Mouse (Mus musculus) erythroid progenitor cell, adult 5-6 weeks (primary cell): ENCODE results near the gene Uts2. TPM values are rescaled to one million over a fixed set of nuclear protein-coding genes. Genes with fewer than 3 reads are reported as not detected.
"Not testable (repeated sequence)": the region's sequence is repeated elsewhere in the genome, so short reads cannot be mapped to it uniquely, and the experiment has no call there.

ENCODE experiments used
- ATAC-seq: replicated peaks from 2 replicates; pipeline ENCODE4 v1.8.0; 2016; ENCODE audit warnings: moderate number of reproducible peaks, mild to moderate bottlenecking, moderate TSS enrichment, inconsistent platforms; ENCODE audit not compliant: poor library complexity, low FRiP score, severe bottlenecking
- total RNA-seq, 2 experiments: library from RNA; stranded (forward) in 1 of 2; stranded (reverse) in 1 of 2; fragments of 150-400 nt in 1 of 2; fragments of 186-747, 209-891 nt in 1 of 2; gene quantifications; 2 replicates each; pipeline versions ENCODE4 v1.2.3 to v1.2.4; 2015 to 2017; ENCODE audit warnings: low replicate concordance in 2 of 2

Uts2 gene
- total RNA-seq, 2 experiments from 2014 or later, result not detected

DNA sequence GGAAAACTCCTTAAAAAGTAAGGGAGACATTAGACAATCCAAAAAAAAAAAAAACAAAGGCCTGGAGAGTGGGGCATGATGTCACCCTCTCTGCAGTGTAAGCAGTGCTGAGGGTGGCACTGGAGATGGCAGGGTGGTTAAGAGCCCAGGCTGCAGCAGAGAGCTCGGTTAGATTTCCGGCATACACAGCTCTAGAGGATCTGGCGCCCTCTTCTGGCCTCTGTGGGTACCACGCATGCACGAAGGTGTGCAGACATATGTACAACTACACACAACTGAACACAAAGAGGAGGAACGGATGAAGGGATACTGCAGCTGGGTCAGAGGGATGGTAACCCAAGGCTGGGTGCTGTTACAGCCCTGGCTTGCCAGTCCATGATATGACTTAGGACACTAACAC is 10.0 kb downstream of the Uts2 start:
- peak; percentile 64; the same call in 1 of the 2 replicates for ATAC-seq

- ATAC-seq, result no peak
Observed at GRCm38 (mm10) chr4:151010316-151010715, 13.4 kb downstream of the Uts2 start.

DNA sequence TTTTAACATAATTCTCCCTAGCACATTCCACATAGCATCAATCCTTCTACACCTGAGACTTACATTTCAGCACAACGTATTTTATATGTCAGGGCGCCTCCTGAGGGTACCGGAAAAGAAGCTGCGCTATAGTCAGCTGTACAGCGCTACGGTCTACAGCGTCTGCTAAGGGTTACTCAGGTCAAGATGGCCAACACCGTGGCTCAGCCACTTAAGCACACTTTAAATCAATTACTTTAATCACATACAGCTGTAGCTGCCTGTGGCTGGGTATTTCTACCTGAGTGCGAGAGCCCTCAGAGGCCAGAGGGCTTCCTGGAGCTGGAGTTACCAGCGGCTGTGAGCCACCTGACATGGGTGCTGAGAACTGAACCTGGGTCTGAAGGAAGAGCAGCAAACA is 19.0 kb downstream of the Uts2 start:
- ATAC-seq, result no peak

- not testable (repeated sequence) for ATAC-seq
Observed at GRCm38 (mm10) chr4:151017356-151017755, 20.5 kb downstream of the Uts2 start.

DNA sequence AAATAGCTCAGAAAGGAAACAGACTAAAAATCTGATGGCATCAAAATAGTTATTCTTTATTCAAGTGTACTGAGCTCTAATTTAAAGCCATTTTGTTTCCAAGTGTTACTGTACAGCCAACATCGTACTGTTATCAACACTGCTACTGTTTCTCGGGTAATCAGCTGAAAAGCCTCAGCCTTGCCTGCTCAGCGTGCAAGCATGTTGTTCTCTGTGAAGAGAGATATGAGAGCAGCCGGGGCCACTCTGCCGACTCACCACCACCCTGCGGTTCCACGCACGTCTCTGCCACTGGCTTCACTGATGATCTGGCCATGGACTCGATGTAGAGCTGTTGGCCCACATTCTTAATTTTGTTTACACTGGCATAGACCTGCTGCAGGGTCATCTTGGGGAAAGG is 27.3 kb downstream of the Uts2 start:
- no peak for ATAC-seq

DNA sequence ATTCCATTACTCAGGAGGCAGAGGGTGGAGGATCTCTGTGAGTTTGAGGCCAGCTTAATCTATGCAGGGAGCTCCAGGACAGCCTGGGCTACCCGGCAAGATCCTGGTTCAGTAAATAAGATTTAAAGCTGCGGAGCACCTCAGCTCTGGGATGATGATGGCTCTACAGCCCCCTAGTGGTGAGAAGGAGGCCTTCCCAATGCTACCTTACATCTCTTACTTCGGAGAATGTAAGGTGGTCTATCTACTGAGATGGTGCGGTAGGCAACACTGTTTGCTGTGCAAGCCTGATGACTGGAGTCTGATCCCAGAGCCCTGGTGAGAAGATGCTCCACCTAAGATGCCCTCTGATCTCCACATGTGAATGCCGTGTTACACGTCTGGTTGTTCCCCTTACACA is 30.1 kb downstream of the Uts2 start:
- ATAC-seq, result 0 out of 2 replicates have a peak, but pooled peaks have one; percentile 58

- ATAC-seq, result no peak
Observed at GRCm38 (mm10) chr4:151036521-151036920, 39.6 kb downstream of the Uts2 start.

DNA sequence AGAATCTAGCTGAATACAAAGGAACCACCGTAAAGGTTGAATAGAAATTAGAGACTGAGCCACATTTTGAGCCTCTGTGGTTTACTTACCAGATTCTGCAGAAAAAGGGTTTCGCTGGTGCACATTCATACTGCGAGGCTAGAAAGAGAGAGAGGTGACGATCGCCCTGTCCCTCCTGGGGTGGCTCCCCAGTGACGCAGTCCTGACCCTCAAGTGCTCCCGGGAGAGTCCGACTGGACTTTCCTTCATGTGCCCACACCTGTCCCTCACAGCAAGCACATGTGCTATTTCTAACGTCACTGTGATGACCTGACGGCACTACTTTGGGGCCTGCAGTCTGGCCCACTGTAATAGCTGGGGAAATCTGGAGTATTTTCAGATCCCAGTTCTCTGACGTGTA is 40.9 kb downstream of the Uts2 start:
- ATAC-seq, result no peak

DNA sequence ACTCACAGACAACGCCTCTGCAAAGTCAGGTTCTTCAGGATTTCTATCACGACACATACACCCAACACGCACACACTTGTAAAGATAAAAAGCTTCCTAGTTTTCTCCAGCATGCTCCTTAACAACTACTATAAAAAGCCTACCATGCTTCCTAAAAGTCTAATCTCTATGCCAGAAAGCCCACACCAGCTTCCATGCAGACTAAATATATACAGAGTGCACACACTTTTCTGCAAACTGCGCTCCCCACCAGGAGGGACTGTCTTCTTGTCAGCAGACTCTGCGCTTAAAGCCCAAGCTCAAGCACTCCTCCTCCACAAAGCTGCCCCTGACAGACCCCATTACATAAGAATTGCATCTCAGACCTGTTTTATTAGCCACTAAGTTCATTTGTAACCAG is 44.6 kb downstream of the Uts2 start:
- no peak for ATAC-seq

DNA sequence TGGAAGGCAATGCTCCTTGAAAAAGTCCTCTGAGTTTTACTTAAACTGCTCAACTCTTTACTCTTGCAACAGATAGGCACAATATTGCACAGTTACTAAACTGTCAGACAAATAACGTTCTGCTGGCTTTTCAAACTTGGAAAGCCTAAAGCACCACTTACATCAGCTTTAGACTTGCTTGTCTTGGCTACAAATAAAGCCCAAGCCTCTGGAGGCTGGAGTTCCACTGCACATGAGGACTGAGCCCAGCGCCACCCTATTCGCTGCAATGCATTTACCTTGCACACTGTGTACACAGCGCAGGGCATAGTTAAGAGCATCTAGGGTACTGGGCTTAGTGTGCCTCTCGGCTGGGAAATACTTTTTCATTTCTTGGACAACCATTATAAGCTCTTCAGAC is 46.4 kb downstream of the Uts2 start:
- no peak for ATAC-seq

GRCm38 (mm10) chr4:151044037-151044943 is 47.4 kb downstream of the Uts2 start, which contains the start of gene Per3:
Gene Per3, minus strand, starts transcription at chr4:151044665.
- ATAC-seq, result peak; percentile 97

DNA sequence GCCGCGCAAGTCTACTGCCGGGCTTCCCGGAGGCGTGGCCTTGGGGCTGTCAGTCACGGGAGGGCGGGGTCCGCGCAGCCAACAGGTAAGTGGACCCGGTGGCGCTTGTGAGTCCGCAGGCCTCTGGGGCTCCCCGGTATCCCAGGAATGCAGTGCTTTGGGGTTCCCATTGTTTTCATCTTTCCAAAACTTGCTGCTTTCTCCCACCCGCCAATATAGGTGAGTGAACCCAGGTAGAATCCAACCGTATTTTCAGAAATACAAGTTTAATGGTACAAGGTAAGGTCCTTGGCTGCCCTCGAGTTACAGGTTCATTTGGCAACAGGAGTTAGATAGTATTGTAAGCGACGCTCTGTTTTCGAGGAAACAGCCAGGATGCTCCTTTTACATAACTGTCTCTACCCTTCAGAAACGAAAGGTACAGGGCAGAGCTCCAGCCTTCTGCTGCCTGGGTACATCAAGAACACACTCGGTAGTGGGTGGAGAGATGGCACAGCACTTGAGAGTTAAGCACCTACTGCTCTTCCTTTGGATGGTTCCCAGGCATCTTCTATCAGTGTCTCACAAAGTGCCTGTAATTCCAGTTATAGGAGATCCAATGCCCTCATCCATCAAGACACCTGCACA is 48.2 kb downstream of the Uts2 start:
- peak; percentile 92 for ATAC-seq

DNA sequence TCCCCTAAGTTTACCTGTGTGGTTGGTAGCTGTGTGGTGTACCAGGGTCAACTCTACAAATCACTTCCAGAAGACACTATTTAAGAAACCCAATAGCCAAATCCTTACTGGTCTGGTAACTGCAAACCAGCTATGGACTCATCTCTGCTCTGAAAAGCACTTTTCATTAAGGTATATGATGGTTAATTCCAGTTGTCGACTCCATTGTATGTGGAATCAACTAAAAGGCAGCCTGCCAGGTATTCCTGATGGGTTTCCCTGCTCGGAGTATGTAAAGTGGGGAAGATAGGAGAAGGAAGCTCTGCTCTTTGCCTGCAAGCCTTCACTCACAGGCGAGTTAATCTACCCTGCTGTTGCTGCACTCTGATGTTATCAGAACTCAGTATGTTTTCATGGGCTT is 49.6 kb downstream of the Uts2 start:
- no peak for ATAC-seq

DNA sequence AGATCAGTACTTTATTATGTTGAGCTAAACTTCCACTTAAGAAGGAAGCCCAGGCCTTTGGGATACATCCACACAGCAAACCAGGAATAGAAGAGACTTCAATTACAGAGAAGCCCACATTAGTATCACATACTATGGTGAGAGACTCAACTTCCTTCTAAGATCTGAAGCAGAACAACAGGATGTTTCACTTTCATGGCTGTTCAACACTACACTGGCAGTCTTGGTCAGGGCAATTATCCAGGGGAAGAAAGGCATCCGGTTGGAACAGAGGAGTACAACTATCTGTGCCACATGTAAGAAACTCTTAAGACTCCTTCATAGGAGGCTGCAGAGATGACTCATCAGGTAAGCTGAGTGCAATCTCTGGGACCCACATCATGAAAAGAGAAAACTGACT is 54.3 kb downstream of the Uts2 start:
- no peak for ATAC-seq

Other genes with a start within 250 kb of the Uts2 start
- gene Errfi1, start 143.2 kb upstream of the Uts2 start, total RNA-seq (2015; ENCODE audit: low replicate concordance), result 1.1 and 2.9 TPM in 2 replicates
- 1.7 TPM in 1 of 2 replicates, not detected in the other for gene Errfi1, start 143.2 kb upstream of the Uts2 start, total RNA-seq (2017; ENCODE audit: low replicate concordance)
- 32.4 and 104 TPM in 2 replicates for gene Park7, start 82.7 kb upstream of the Uts2 start, total RNA-seq (2015; ENCODE audit: low replicate concordance)
- gene Park7, start 82.7 kb upstream of the Uts2 start, total RNA-seq (2017; ENCODE audit: low replicate concordance), result 61.9 and 62.5 TPM in 2 replicates
- 6.7 TPM in 1 of 2 replicates, not detected in the other for gene Tnfrsf9, start 82.5 kb upstream of the Uts2 start, total RNA-seq (2015; ENCODE audit: low replicate concordance)
- 1.3 TPM in 1 of 2 replicates, not detected in the other for gene Tnfrsf9, start 82.5 kb upstream of the Uts2 start, total RNA-seq (2017; ENCODE audit: low replicate concordance)
- gene Per3, start 47.6 kb downstream of the Uts2 start, total RNA-seq (2015; ENCODE audit: low replicate concordance), result 1.7 and 4.3 TPM in 2 replicates
- 2.3 and 3.5 TPM in 2 replicates for gene Per3, start 47.6 kb downstream of the Uts2 start, total RNA-seq (2017; ENCODE audit: low replicate concordance)
- 73.8 and 73.9 TPM in 2 replicates for gene Vamp3, start 60.9 kb downstream of the Uts2 start, total RNA-seq (2015; ENCODE audit: low replicate concordance)
- gene Vamp3, start 60.9 kb downstream of the Uts2 start, total RNA-seq (2017; ENCODE audit: low replicate concordance), result 29.7 and 52.1 TPM in 2 replicates
- gene Gm13090, start 92.5 kb downstream of the Uts2 start, total RNA-seq (2015; ENCODE audit: low replicate concordance), result not detected in 2 replicates
- gene Gm13090, start 92.5 kb downstream of the Uts2 start, total RNA-seq (2017; ENCODE audit: low replicate concordance), result not detected in 2 replicates